Mouse (Mus musculus) liver, embryonic 16.5 days (tissue): ENCODE results near the gene Cuedc1. TPM values are rescaled to one million over a fixed set of nuclear protein-coding genes. Genes with fewer than 3 reads are reported as not detected.
A peak's percentile ranks its signal among the peaks of the same experiment; 100 is the strongest.

Experiments
- ATAC-seq: fragments of 200-750 bp; cut with Nextera tagmentation; 2 replicates; pipeline ENCODE4 v1.8.0; 2017; ENCODE audit warnings: low read depth, mild to moderate bottlenecking, moderate number of reproducible peaks, moderate library complexity
- H3K27ac ChIP-seq: fragments of 300-500 bp; sonication (generic); 2 replicates; pipeline ENCODE4 v1.5.1; 2014; ENCODE audit warnings: mild to moderate bottlenecking, low read length
- H3K27me3 ChIP-seq: fragments of 300-500 bp; sonication (generic); 2 replicates; pipeline ENCODE4 v1.6.1; 2014; ENCODE audit warnings: low read depth, low read length, mixed read lengths; ENCODE audit not compliant: control insufficient read depth, insufficient read depth
- H3K36me3 ChIP-seq: fragments of 300-500 bp; sonication (generic); 2 replicates; pipeline ENCODE4 v1.6.1; 2014; ENCODE audit warnings: mild to moderate bottlenecking; ENCODE audit not compliant: control insufficient read depth, insufficient read depth
- H3K4me1 ChIP-seq: fragments of 300-500 bp; sonication (generic); 2 replicates; pipeline ENCODE4 v1.6.1; 2014; ENCODE audit warnings: low read depth, low read length, mixed read lengths; ENCODE audit not compliant: control insufficient read depth
- H3K4me2 ChIP-seq: fragments of 300-500 bp; sonication (generic); 2 replicates; pipeline ENCODE4 v1.6.1; 2014; ENCODE audit warnings: low read depth, low read length, mixed read lengths
- H3K4me3 ChIP-seq: fragments of 300-500 bp; sonication (generic); 2 replicates; pipeline ENCODE4 v1.5.1; 2014; ENCODE audit warnings: low read depth, mild to moderate bottlenecking, low read length
- H3K9ac ChIP-seq: fragments of 300-500 bp; sonication (generic); 2 replicates; pipeline ENCODE4 v1.6.1; 2014; ENCODE audit warnings: low read depth, low read length
- H3K9me3 ChIP-seq: fragments of 300-500 bp; sonication (generic); replicated peaks from 2 replicates; pipeline ENCODE4 v1.6.1; 2016; ENCODE audit warnings: low read length; ENCODE audit not compliant: control insufficient read depth
- WGBS: fragments of 180-500 bp; shearing (Covaris S2); extraction: QIAGEN DNeasy Blood & Tissue Kit; methylation state at CpG from one replicate; pipeline ENCODE4 v1.1.7; 2014; ENCODE audit not compliant: insufficient replicate concordance; 5-methylcytosine and 5-hydroxymethylcytosine counted together
- polyA plus RNA-seq: library from polyadenylated mRNA; unstranded; fragments of >200 nt; fragmentation: Nextera tagmentation; extraction: Ambion mirVana; gene quantifications from 2 replicates; pipeline ENCODE4 v1.2.1, GENCODE M21; 2015

Gene Cuedc1
- polyA plus RNA-seq, 1 experiment from 2014 or later, result 0.57 TPM

- peak overlapping the region; percentile 62 for H3K4me3 ChIP-seq
- H3K36me3 ChIP-seq, result no peaks in the 10 kb centered on the region
- H3K9ac ChIP-seq, result peak overlapping the region; percentile 52; the same call in 1 of the 2 replicates
- H3K9me3 ChIP-seq, result no peaks in the 10 kb centered on the region
- 0 out of 2 replicates have a peak, but pooled peaks have one; percentile 11 for ATAC-seq
- under 1% methylated on average over 56 of the region's 95 CpGs for WGBS
- H3K4me1 ChIP-seq, result peaks cover 3% of the 10 kb centered on the region
- peaks cover 50% of the 10 kb centered on the region for H3K27me3 ChIP-seq
- H3K27ac ChIP-seq, result no peak overlapping the region
- H3K4me2 ChIP-seq, result peak overlapping the region; percentile 77
Measured at GRCm38 (mm10) chr11:88098787-88099598, 1.1 kb downstream of the Cuedc1 start.

DNA sequence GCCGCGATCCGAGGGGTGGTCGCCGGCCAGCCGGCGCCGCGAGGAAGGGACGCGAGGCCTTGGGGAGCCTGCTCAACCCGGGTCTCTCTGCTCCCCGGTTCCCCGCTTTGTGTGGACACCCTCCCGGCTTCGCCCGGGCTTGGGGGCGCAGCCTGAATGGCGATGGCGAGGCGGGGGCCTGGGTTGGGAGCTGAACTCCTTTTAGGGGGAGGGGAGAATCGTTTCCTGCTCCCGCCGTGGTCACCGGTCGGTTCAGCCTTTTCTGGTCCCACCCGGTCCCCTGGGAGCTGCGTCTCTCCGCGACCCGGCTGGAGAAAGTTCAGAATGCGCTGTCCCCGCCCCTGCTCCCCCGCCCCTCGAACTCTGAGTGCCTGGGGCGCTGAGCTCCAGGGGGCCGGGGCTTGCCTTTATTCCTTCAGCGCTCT is 1.8 kb downstream of the Cuedc1 start:
- ATAC-seq, result no peak; the same call in 1 of the 2 replicates
- no peaks in the 10 kb centered on the region for H3K36me3 ChIP-seq
- H3K27ac ChIP-seq, result no peak overlapping the region
- under 1% methylated on average over 27 of the region's 38 CpGs for WGBS
- no peaks in the 10 kb centered on the region for H3K9me3 ChIP-seq
- H3K9ac ChIP-seq, result peak overlapping the region; percentile 52; the same call in 1 of the 2 replicates
- peaks cover 50% of the 10 kb centered on the region for H3K27me3 ChIP-seq
- peak overlapping the region; percentile 77 for H3K4me2 ChIP-seq
- peaks cover 3% of the 10 kb centered on the region for H3K4me1 ChIP-seq
- peak overlapping the region; percentile 62 for H3K4me3 ChIP-seq

GRCm38 (mm10) chr11:88100170-88100569 is 2.3 kb downstream of the Cuedc1 start:
- Histone ChIP-seq H3K27ac (no peak overlapping the region), H3K4me2 (no peak overlapping the region), H3K4me3 (no peak overlapping the region), H3K9me3 (no peaks in the 10 kb centered on the region), H3K36me3 (no peaks in the 10 kb centered on the region), H3K4me1 (peaks cover 3% of the 10 kb centered on the region), H3K9ac (no peak overlapping the region), H3K27me3 (peaks cover 50% of the 10 kb centered on the region)
- 36% methylated on average over 4 of the region's 4 CpGs for WGBS
- ATAC-seq, result no peak

DNA sequence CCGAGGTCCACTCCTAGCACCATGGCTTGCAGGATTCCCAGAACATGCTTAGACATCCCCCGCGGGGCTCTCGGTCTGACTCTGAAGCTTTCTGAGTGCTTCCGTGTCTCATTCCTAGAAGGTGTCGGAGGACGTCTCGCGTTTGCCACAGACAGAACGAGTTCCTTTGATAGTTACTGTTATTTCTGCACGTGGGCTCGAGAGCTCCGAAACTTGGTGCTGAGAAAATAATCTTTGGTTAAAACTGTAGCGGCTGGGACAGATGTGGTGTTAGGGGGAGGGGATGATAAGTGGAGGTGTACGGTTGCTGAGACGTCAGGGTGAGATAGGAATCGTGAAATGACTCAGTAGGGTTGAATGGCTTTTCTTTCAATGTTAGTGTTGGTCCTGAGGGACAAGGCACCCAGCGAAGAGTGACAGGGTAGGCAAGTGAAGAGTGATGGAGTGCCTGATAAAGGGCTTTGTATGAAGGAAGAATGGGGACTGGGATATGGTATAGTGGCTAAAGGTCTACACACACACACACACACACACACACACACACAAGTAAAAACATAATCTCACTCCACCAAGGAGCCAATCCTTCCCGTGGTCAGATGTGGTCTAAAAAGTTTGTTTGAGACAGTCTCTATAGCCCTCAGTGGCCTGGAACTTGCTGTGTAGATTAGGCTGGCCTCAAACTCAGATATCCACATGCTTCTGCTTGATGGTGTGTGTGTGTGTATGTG is 5.5 kb downstream of the Cuedc1 start:
- WGBS, result 62% methylated on average over 19 of the region's 19 CpGs
- no peak overlapping the region for H3K4me3 ChIP-seq
- no peaks in the 10 kb centered on the region for H3K9me3 ChIP-seq
- no peaks in the 10 kb centered on the region for H3K36me3 ChIP-seq
- H3K4me2 ChIP-seq, result no peak overlapping the region
- H3K4me1 ChIP-seq, result peaks cover 3% of the 10 kb centered on the region
- ATAC-seq, result no peak
- peaks cover 29% of the 10 kb centered on the region for H3K27me3 ChIP-seq
- no peak overlapping the region for H3K9ac ChIP-seq
- no peak overlapping the region for H3K27ac ChIP-seq

DNA sequence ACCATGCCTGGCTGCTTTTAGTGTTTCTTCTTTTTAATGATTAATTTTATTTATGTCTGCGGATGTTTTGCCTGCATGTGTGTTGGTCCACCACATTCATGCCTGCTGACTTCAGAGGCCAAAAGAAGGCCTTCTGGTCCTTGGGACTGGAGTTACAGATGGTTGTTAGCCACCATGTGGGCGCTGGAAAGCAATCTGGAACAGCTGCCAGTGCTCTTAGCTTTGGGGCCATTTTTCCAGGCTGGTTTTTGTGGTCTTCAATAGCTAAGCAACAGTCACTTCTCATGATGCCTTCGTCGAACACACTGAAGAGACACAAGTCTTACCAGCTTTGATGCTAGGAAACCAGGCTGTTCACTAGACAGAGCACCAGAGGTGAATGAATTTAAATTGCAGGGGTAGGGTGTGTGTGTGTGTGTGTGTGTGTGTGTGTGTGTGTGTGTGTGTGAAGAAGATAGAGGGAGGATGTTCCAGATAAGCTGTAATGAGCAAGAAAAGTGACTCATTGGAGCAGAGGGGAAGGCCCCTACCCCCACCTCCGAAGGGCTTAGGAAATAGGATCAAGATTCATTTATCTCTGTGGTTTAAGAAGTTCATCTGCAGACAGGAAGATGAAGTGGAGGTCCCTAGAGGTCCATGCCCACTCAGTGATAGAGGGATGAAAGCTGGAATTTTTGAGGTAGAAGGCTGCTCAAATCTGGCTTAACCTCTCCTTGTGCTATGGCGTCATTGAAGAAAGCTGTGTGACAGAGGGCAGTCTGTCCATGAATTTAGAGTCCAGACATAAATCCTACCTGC is 7.8 kb downstream of the Cuedc1 start:
- H3K4me3 ChIP-seq, result no peak overlapping the region
- no peaks in the 10 kb centered on the region for H3K9me3 ChIP-seq
- 52% methylated on average over 6 of the region's 6 CpGs for WGBS
- ATAC-seq, result no peak
- H3K27ac ChIP-seq, result no peak overlapping the region
- H3K4me1 ChIP-seq, result no peaks in the 10 kb centered on the region
- no peaks in the 10 kb centered on the region for H3K36me3 ChIP-seq
- H3K27me3 ChIP-seq, result peaks cover 6% of the 10 kb centered on the region
- H3K9ac ChIP-seq, result no peak overlapping the region
- no peak overlapping the region for H3K4me2 ChIP-seq

DNA sequence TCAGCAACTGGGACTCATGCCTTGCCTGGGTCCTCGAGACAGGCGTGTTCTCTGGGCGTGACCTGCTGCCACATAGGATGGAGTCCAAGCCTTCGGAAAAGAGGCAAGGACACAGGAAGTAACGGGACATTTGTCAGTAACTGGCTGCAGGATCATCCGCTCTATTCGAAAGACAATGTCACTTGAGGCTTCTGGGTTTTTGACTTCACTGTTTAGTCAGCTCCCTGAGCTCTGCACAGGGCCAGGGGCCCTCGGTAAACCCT is 8.4 kb downstream of the Cuedc1 start:
- Histone ChIP-seq H3K27me3 (peaks cover under 1% of the 10 kb centered on the region), H3K9me3 (no peaks in the 10 kb centered on the region), H3K4me1 (no peaks in the 10 kb centered on the region), H3K36me3 (no peaks in the 10 kb centered on the region), H3K4me2 (no peak overlapping the region), H3K4me3 (no peak overlapping the region), H3K27ac (no peak overlapping the region), H3K9ac (no peak overlapping the region)
- WGBS, result 65% methylated on average over 8 of the region's 8 CpGs
- ATAC-seq, result no peak

DNA sequence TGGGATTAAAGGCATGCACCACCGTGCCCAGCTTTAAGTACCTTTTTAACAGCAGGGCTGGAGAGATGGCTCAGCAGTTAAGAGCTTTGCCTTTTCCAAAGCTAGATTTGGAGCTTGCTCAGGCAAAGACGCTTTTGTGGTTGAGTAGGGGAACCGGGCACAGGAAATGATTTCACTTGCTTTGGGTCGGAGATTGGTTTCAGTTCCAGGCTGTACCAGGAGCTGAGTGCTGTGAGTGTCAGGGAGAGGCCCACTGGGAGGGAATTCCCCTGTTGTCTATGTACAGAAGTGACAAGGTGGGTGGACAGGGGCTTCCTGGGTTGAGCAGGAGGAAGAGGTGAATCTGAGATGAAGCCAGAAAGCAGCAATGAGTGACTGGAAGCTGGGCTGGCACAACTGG is 9.5 kb downstream of the Cuedc1 start:
- Histone ChIP-seq H3K9me3 (no peaks in the 10 kb centered on the region), H3K4me1 (no peaks in the 10 kb centered on the region), H3K4me2 (no peak overlapping the region), H3K9ac (no peak overlapping the region), H3K4me3 (no peak overlapping the region), H3K36me3 (no peaks in the 10 kb centered on the region), H3K27me3 (no peaks in the 10 kb centered on the region), H3K27ac (no peak overlapping the region)
- 8% methylated on average over 4 of the region's 4 CpGs for WGBS
- no peak for ATAC-seq

DNA sequence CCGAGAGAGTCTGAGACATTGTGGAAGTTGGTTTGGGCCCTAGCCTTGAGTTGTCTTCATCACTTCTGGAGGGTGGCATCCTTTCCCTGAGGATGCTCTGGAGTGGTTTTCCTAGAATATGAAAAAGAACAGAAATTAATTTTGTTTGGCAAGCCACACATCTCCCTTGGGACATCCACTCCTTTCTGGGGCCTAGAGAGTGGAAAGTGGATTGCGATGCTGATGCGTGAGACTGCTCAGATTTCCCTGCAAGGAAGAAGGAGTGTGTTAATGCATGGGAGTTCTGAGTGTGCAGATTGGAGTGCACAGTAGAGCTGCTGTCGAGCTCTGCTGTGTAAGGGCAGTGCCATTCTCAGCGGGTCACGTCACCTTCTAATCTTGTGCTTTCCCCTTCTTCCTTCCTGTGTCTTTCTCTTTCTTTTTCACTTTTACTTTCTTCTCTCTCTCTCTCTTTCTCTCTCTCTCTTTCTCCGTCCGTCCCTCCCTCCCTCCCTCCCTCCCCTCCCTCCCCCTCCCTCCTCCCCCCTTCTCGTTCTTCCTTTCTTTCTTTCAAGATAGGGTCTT is 12.3 kb downstream of the Cuedc1 start:
- Histone ChIP-seq H3K4me2 (no peak overlapping the region), H3K9me3 (no peaks in the 10 kb centered on the region), H3K27ac (no peak overlapping the region), H3K4me3 (no peak overlapping the region), H3K4me1 (no peaks in the 10 kb centered on the region), H3K36me3 (no peaks in the 10 kb centered on the region), H3K9ac (no peak overlapping the region), H3K27me3 (no peaks in the 10 kb centered on the region)
- no peak for ATAC-seq
- 68% methylated on average over 9 of the region's 9 CpGs for WGBS
